Mouse (Mus musculus) thymus, adult 2 months (tissue): ENCODE measurements around the gene Gm4952.

Experiments used
- CTCF ChIP-seq: fragments of 200-500 bp; IDR thresholded peaks from 2 replicates; pipeline ENCODE4 v1.5.1; 2012; ENCODE audit warnings: mild to moderate bottlenecking, control low read depth, low read length, moderate library complexity, borderline replicate concordance; ENCODE audit not compliant: control insufficient read depth, poor library complexity, insufficient read depth; ENCODE audit errors: extremely low read depth
- POLR2A ChIP-seq: fragments of 200-500 bp; IDR thresholded peaks from 2 replicates; pipeline ENCODE4 v1.6.1; 2012; ENCODE audit warnings: mild to moderate bottlenecking, low read length, control low read depth, moderate library complexity; ENCODE audit not compliant: control insufficient read depth, poor library complexity, insufficient read depth; ENCODE audit errors: extremely low read depth

DNA sequence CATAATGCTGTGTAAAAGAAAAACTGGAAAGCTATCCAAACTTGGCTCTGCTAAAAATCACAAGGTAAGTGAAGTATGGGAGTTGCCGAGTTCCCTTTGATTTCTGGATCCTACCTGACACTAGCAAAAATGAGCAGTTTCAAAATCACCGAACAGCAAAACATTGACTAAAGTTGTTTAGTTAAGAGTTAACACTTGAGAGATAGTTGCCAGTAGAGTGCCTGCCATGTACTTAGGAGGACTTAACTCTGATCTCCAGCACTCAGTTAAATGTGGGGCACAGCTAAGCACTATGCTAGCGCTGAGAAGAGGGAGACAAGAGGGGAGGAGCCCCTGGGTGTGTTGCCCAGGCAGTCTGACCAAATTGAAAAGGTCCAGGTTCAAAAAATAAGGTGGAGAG lies 1.1 kb upstream of the Gm4952 start:
- TF ChIP-seq POLR2A = no peak
- no peak for TF ChIP-seq CTCF
